Mouse (Mus musculus) kidney, adult 2 months (tissue): ENCODE data around the gene Lrrc23. TPM values are rescaled to one million over a fixed set of nuclear protein-coding genes. Genes with fewer than 3 reads are reported as not detected.

Source experiments
- DNase-seq: peaks from one replicate; pipeline ENCODE4 v3.0.0; 2021
- H3K27ac ChIP-seq: fragments of 200-500 bp; 2 replicates; pipeline ENCODE4 v1.5.1; 2012; ENCODE audit warnings: low read depth, low read length, control low read depth, inconsistent platforms; ENCODE audit not compliant: insufficient read depth
- H3K27me3 ChIP-seq: fragments of 200-500 bp; replicated peaks from 2 replicates; pipeline ENCODE4 v1.6.1; 2012; ENCODE audit warnings: mild to moderate bottlenecking, moderate library complexity, low read length, inconsistent platforms; ENCODE audit not compliant: control insufficient read depth, insufficient read depth
- H3K36me3 ChIP-seq: fragments of 200-500 bp; 2 replicates; pipeline ENCODE4 v1.6.1; 2012; ENCODE audit warnings: mild to moderate bottlenecking, moderate library complexity, low read length, inconsistent platforms; ENCODE audit not compliant: control insufficient read depth, insufficient read depth
- H3K4me1 ChIP-seq: fragments of 200-500 bp; 2 replicates; pipeline ENCODE4 v1.6.1; 2011; ENCODE audit warnings: low read length; ENCODE audit not compliant: control insufficient read depth, insufficient read depth
- H3K4me3 ChIP-seq: fragments of 200-500 bp; 2 replicates; pipeline ENCODE4 v1.5.1; 2011; ENCODE audit warnings: mild to moderate bottlenecking, low read depth, low read length, control low read depth; ENCODE audit not compliant: insufficient read depth
- CTCF ChIP-seq: fragments of 200-500 bp; conservative IDR thresholded peaks from 2 replicates; pipeline ENCODE4 v1.5.1; 2011; ENCODE audit warnings: low read depth, mild to moderate bottlenecking, control low read depth, low read length, moderate library complexity, mixed read lengths; ENCODE audit not compliant: insufficient read depth, insufficient read length
- POLR2A ChIP-seq: fragments of 200-500 bp; IDR thresholded peaks from one replicate; pipeline ENCODE4 v1.6.1; 2011; ENCODE audit warnings: low read depth, low read length, control low read depth
- WGBS: fragments of 180-500 bp; shearing (Covaris S2); methylation state at CpG from one replicate; pipeline ENCODE4 v1.1.7; 2018; 5-methylcytosine and 5-hydroxymethylcytosine counted together
- polyA plus RNA-seq: library from polyadenylated mRNA; depleted of rRNA; stranded (reverse); fragments of >200 nt; gene quantifications from 2 replicates; pipeline ENCODE4 v1.2.3, GENCODE M21; 2012

The Lrrc23 gene
- polyA plus RNA-seq, 1 experiment: 0.66 TPM

DNA sequence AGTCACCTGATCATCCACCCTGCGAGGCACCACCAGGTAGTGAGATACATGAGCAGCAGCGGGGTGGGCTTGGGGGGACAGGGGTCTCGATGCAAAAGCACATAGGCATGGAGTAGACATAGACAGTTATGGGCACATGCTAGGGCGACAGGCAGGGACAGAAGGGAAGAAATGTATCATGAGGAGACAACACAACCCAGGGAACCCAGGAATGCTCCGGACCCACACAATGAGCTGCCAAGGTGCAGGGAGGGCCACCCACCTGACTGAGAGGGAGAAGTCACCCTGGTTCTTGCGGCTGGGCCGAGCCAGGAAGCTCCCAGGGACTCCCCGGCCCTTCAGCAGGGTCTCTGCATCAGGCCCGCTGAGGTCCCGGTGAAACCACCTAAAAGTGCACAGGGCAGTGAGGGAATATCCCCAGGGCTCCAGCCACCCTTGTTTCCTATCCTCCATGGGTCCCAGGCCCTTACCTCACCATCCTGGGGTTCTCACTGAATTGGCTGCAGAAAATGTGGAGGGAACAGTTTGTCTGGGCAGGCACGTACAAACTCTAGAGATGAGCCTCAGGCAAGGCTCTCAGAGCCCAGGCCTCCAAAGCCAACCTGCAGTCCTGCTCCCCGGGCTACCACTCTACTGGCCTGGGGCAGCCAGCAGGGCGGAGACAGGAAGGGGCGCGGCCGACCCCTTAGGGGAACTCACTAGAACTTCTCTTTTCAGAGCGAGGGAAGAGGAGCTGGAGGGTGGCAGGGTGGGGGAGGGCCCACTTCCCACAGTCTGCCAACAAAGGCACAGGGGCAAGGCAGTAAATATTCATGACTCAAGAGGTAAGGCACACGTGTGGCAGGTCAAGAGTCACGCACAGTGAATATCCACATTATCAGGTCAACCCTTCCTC is 46.8 kb downstream of the Lrrc23 start:
- Histone ChIP-seq H3K27ac (no peak overlapping the region), H3K36me3 (no peaks in the 10 kb centered on the region), H3K4me3 (no peak overlapping the region), H3K4me1 (peaks cover 2% of the 10 kb centered on the region; the same call in 1 of the 2 replicates), H3K27me3 (no peaks in the 10 kb centered on the region)
- WGBS: 63% methylated on average over 19 of the region's 19 CpGs
- TF ChIP-seq POLR2A (no peak), CTCF (no peak)
- no peak for DNase-seq

DNA sequence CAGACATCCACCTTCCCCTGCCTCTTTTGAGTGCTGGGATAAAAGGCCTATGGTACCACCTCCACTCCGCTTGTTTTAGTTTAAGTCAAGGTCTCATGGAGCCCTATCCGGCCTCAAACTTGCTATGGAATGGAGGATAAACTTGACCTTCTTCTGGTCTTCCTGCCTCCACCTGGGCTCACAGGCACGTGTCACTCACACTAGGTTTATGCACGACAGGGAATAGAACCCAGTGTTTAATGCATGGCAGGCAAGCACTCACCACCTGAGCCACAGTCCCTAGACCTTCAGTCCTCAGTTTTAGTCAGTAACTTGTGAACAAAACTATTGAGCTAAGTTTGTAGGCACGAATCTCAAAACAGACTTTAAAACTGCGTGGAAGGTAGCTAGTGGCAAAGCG is 48.5 kb downstream of the Lrrc23 start:
- Histone ChIP-seq H3K36me3 (no peaks in the 10 kb centered on the region), H3K4me1 (no peaks in the 10 kb centered on the region), H3K27ac (no peak overlapping the region), H3K27me3 (no peaks in the 10 kb centered on the region), H3K4me3 (no peak overlapping the region)
- TF ChIP-seq POLR2A: no peak
- TF ChIP-seq CTCF: no peak
- DNase-seq: no peak
- 85% methylated on average over 7 of the region's 7 CpGs for WGBS

DNA sequence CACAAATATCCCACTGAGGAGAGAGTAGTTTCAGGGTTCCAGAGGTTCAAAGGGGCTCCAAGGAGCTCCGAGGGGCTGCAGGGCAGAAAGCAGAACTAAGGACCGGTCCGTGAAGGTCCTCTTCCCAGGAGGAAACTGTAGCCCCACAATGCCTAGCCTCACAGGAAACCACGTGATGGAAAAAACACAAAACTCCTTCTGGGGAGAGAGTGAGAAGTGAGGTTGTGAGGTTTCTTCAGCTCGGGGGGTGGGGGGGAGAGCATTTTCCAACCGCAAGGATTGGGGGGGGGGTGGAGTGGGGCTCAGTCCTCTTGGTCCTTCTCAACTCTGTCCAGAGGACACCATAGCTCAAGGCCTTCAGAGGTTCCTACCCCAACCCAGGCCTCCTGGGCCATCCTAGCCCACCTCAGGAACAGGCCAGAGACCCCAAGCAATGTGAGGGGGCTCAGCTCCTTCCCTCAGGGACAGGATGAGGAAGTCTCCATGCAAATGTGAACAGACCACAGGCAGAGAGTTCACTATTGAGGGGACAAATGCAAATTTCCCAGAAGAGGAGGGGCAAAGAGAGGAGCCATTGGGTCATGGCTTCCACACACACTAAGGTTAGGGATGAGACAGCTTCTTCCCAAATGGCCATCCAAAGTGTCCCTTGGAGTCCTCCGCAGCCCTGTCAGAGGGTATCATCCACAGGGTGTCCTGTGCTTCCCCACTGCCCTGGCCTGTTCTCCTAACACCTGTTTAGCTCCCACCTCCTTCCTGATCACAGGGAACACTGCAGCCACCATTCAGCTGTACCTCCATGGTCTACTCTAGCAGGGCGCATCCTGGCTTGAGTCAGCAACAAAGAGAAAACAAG is 49.4 kb downstream of the Lrrc23 start:
- Histone ChIP-seq H3K36me3 (no peaks in the 10 kb centered on the region), H3K4me3 (no peak overlapping the region), H3K27ac (no peak overlapping the region), H3K4me1 (no peaks in the 10 kb centered on the region), H3K27me3 (no peaks in the 10 kb centered on the region)
- TF ChIP-seq POLR2A (no peak), CTCF (no peak)
- 78% methylated on average over 8 of the region's 8 CpGs for WGBS
- DNase-seq: no peak

DNA sequence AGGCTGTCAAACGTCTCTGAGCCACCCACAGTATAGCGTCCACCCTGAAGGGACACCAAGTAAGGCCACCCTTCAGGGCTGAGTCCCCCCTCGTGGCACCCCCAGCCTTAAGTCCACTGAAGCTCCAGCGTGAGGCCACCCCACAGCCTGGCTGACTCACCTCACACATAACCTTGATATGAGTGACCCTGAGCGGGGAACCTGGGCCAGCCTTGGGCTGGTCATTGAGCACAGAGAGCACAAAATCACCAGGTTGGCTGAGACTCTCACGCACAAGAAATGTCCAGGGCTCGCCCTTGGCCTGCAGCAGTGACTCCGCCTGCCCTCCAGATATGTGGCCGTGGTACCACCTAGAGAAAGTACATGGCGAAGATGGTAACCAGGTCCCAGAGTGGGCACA is 50.9 kb downstream of the Lrrc23 start:
- Histone ChIP-seq H3K4me3 (no peak overlapping the region), H3K4me1 (no peaks in the 10 kb centered on the region), H3K27ac (no peak overlapping the region), H3K27me3 (no peaks in the 10 kb centered on the region), H3K36me3 (no peaks in the 10 kb centered on the region)
- DNase-seq: no peak
- TF ChIP-seq CTCF: no peak
- TF ChIP-seq POLR2A: no peak
- WGBS: 92% methylated on average over 10 of the region's 10 CpGs

DNA sequence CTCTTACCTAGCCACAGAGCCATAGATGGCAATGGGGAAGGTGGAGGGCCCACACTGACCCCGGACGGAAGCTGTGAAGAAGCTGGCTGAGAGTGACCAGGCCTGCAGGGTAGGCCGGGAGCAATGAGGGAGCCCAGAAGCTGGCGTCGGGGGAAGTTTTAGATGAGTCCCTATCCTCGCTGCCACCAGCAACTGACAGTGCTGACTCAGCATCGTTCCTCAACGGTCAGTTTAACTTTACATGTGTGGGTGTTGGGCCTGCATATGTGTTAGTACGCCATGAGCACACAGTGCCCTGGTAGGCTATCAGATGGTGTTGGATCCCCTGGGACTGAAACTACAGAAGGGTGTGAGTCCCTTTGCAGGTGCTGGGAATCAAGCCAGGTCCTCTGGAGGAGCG is 55.1 kb downstream of the Lrrc23 start:
- Histone ChIP-seq H3K27me3 (no peaks in the 10 kb centered on the region), H3K4me3 (no peak overlapping the region), H3K36me3 (no peaks in the 10 kb centered on the region), H3K4me1 (no peaks in the 10 kb centered on the region), H3K27ac (no peak overlapping the region)
- TF ChIP-seq CTCF: no peak
- 88% methylated on average over 10 of the region's 10 CpGs for WGBS
- DNase-seq: no peak

DNA sequence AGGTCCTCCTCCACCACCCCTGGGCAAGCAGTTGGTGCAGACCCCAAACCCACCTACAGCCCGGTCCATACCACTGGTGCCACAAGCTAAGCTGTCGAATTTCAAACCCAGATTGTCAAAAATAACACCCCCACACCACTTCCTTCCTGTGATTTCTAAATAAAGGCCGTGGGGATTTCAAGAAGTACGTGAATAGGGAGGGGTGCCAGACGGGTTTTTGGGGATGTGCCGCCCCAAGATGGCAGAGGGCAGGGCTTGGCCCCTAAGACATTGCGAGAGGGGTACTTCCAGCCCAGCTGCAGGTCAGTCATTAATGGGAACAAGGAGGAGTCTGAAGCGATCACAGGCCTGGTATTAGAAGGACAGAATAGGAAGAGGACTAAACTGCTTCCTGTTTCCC is 56.0 kb downstream of the Lrrc23 start:
- H3K27ac ChIP-seq: no peak overlapping the region
- no peaks in the 10 kb centered on the region for H3K27me3 ChIP-seq
- WGBS: 77% methylated on average over 8 of the region's 8 CpGs
- H3K4me3 ChIP-seq: no peak overlapping the region
- no peak for DNase-seq
- no peaks in the 10 kb centered on the region for H3K36me3 ChIP-seq
- TF ChIP-seq POLR2A (no peak), CTCF (no peak)
- no peaks in the 10 kb centered on the region for H3K4me1 ChIP-seq

DNA sequence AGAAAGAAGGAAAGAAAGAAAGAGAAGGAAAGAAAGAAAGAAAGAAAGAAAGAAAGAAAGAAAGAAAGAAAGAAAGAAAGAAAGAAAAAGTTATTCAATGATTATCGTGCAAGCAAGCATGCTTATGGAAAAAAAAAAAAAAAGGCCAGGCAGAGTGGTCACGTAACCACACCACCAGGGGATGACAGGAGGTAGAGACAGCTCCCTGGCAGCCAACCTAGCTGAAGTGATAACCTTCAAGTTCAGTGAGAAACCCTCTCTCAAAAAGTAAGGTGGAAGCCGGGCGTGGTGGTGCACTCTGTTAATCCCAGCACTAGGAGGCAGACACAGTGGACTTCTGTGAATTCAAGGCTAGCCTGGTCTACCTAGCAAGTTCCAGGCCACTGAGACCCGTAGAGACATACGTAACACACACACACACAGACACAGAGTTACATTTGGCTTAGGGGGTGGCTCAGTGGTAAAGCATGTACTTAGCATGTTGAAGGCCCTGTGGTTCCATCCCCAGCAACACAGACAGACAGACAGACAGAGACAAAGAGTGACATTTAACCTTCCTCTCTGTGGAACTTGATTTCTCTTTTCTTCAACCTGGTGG is 56.6 kb downstream of the Lrrc23 start:
- DNase-seq: no peak
- H3K27me3 ChIP-seq: no peaks in the 10 kb centered on the region
- WGBS: 88% methylated on average over 6 of the region's 6 CpGs
- TF ChIP-seq CTCF (no peak), POLR2A (no peak)
- H3K4me3 ChIP-seq: no peak overlapping the region
- no peaks in the 10 kb centered on the region for H3K36me3 ChIP-seq
- no peak overlapping the region for H3K27ac ChIP-seq
- H3K4me1 ChIP-seq: no peaks in the 10 kb centered on the region
